Mouse (Mus musculus): Measurements from ENCODE around the gene Gpc5. TPM values are rescaled to one million over a fixed set of nuclear protein-coding genes. Genes with fewer than 3 reads are reported as not detected.

The Gpc5 gene
- polyA plus RNA-seq, 1 experiment from 2014 or later = 2.1 TPM

GRCm38 (mm10) chr14:115616305-115616704 is 524.3 kb downstream of the Gpc5 start:
- H3K27ac ChIP-seq (replicated peaks) = no peak overlapping the region
- no peak overlapping the region for H3K4me2 ChIP-seq (replicated peaks)
- H3K36me3 ChIP-seq = no peaks in the 10 kb centered on the region
- no peak for ATAC-seq (replicated peaks)
- H3K4me1 ChIP-seq = 0 out of 2 replicates have a peak, but pooled peaks cover 2% of the 10 kb centered on the region
- WGBS = 49% methylated on average over 2 of the region's 2 CpGs
- no peaks in the 10 kb centered on the region for H3K27me3 ChIP-seq
- H3K9ac ChIP-seq (replicated peaks) = no peak overlapping the region
- H3K9me3 ChIP-seq = no peaks in the 10 kb centered on the region
- no peak overlapping the region for H3K4me3 ChIP-seq

DNA sequence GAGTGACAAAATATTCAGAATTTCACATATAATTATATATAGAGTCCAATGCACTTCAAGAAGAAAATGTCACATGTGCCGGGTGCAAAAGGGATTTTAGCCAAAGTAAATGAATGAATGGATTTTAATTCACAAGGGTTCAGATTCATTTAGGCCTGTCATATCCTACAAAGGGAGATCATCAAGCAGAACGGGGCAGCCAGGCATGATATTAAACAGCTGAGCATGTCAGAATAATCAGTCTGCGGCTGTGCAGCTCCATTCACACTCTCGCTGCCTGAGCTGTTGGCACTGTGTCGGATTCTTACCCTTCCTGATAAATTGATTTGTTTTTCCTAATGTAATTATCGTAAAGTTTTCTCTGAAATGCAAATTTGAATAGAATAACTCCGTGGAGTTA is 524.8 kb downstream of the Gpc5 start:
- no peak overlapping the region for H3K4me2 ChIP-seq (replicated peaks)
- 0 out of 2 replicates have a peak, but pooled peaks cover 2% of the 10 kb centered on the region for H3K4me1 ChIP-seq
- H3K9me3 ChIP-seq = no peaks in the 10 kb centered on the region
- peak; percentile 91 for ATAC-seq (replicated peaks)
- no peaks in the 10 kb centered on the region for H3K27me3 ChIP-seq
- WGBS = 21% methylated on average over 7 of the region's 7 CpGs
- H3K27ac ChIP-seq (replicated peaks) = no peak overlapping the region
- H3K4me3 ChIP-seq = no peak overlapping the region
- H3K36me3 ChIP-seq = no peaks in the 10 kb centered on the region
- H3K9ac ChIP-seq (replicated peaks) = no peak overlapping the region

DNA sequence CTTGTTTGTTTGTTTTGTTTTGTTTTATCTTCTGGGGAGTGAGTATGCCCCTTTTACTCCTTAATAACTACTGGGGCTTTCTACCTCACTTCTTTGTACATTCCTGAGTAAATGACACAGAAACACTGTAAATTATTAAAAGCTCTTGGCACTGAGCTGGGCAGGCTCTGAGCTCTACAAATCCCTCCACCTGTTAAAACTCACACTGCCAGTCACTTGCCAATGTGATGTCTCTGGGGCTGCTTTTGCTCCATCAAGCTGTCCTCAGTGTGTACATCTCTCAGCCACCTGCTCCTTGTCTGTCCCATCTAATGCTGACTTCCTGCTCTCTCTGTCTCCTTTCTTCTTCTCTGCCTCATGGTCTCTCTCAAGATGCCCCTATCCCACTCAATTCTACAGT is 528.5 kb downstream of the Gpc5 start:
- Histone ChIP-seq H3K9me3 (no peaks in the 10 kb centered on the region), H3K9ac (replicated peaks) (no peak overlapping the region), H3K4me1 (0 out of 2 replicates have a peak, but pooled peaks cover 2% of the 10 kb centered on the region), H3K27ac (replicated peaks) (no peak overlapping the region), H3K4me2 (replicated peaks) (no peak overlapping the region), H3K4me3 (no peak overlapping the region), H3K27me3 (no peaks in the 10 kb centered on the region), H3K36me3 (no peaks in the 10 kb centered on the region)
- no peak for ATAC-seq (replicated peaks)

GRCm38 (mm10) chr14:115631160-115631898 is 539.3 kb downstream of the Gpc5 start:
- Histone ChIP-seq H3K9me3 (no peaks in the 10 kb centered on the region), H3K4me1 (no peaks in the 10 kb centered on the region), H3K36me3 (no peaks in the 10 kb centered on the region), H3K4me2 (replicated peaks) (no peak overlapping the region), H3K4me3 (no peak overlapping the region), H3K9ac (replicated peaks) (no peak overlapping the region), H3K27ac (replicated peaks) (no peak overlapping the region), H3K27me3 (no peaks in the 10 kb centered on the region)
- no peak for ATAC-seq (replicated peaks)
- WGBS = 68% methylated on average over 7 of the region's 7 CpGs

DNA sequence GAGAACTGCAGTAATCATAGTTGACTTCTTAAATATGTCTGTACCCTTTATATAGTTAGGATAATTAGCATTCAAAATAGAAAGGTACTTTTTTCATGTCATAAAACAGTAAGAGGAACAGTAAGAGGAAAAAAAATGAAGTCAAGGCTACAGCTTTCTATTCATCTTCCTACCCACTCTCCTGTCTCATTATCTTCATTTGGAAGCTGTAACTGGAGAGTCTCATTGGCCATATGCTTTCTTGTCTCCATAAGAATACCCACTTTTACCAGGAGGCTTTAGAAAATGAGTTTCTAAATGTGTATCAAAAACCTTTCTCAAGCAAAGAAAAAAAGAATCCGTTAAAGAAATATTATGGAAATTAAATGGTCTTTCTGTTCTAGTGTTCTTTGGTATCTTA is 541.3 kb downstream of the Gpc5 start:
- H3K4me2 ChIP-seq (replicated peaks) = no peak overlapping the region
- no peaks in the 10 kb centered on the region for H3K27me3 ChIP-seq
- H3K4me1 ChIP-seq = no peaks in the 10 kb centered on the region
- no peak overlapping the region for H3K4me3 ChIP-seq
- 84% methylated on average over 1 of the region's 1 CpGs for WGBS
- no peak overlapping the region for H3K27ac ChIP-seq (replicated peaks)
- H3K9ac ChIP-seq (replicated peaks) = no peak overlapping the region
- H3K36me3 ChIP-seq = no peaks in the 10 kb centered on the region
- no peaks in the 10 kb centered on the region for H3K9me3 ChIP-seq
- ATAC-seq (replicated peaks) = no peak

- H3K4me2 ChIP-seq (replicated peaks) = no peak overlapping the region
- H3K4me1 ChIP-seq = no peaks in the 10 kb centered on the region
- H3K9me3 ChIP-seq = no peaks in the 10 kb centered on the region
- H3K4me3 ChIP-seq = no peak overlapping the region
- no peaks in the 10 kb centered on the region for H3K27me3 ChIP-seq
- H3K9ac ChIP-seq (replicated peaks) = no peak overlapping the region
- H3K36me3 ChIP-seq = no peaks in the 10 kb centered on the region
- H3K27ac ChIP-seq (replicated peaks) = no peak overlapping the region
- ATAC-seq (replicated peaks) = no peak
- WGBS = 71% methylated on average over 2 of the region's 2 CpGs
These were observed 587.9 kb downstream of the Gpc5 start for GRCm38 (mm10) chr14:115679875-115680274.

DNA sequence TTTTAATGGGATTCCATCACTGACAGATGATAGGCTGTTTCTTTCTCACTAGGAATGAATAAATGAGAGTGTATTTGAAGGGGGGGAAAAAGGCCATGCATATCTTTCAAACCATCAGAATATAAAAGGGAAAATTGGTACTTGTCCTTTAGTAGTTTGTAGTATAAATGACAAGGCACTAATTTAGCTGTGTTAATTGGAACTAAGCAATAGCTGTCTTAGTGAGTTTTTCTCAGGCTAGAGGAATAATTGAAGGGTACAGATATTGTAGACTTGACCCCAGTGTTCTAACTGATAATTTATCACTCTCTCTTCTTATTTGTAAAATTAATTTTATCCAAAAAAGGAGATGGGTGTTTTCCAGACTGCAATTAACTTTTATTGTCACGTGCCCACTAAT is 654.0 kb downstream of the Gpc5 start:
- H3K36me3 ChIP-seq = no peaks in the 10 kb centered on the region
- ATAC-seq (replicated peaks) = peak; percentile 67
- no peaks in the 10 kb centered on the region for H3K4me1 ChIP-seq
- no peak overlapping the region for H3K4me2 ChIP-seq (replicated peaks)
- H3K27me3 ChIP-seq = no peaks in the 10 kb centered on the region
- H3K9ac ChIP-seq (replicated peaks) = no peak overlapping the region
- H3K4me3 ChIP-seq = no peak overlapping the region
- no peaks in the 10 kb centered on the region for H3K9me3 ChIP-seq
- H3K27ac ChIP-seq (replicated peaks) = no peak overlapping the region
- WGBS = 39% methylated on average over 1 of the region's 1 CpGs

- no peaks in the 10 kb centered on the region for H3K36me3 ChIP-seq
- H3K4me1 ChIP-seq = no peaks in the 10 kb centered on the region
- no peaks in the 10 kb centered on the region for H3K27me3 ChIP-seq
- peak; percentile 89 for ATAC-seq (replicated peaks)
- H3K9me3 ChIP-seq = no peaks in the 10 kb centered on the region
- H3K4me3 ChIP-seq = no peak overlapping the region
- H3K4me2 ChIP-seq (replicated peaks) = no peak overlapping the region
- H3K27ac ChIP-seq (replicated peaks) = no peak overlapping the region
- WGBS = 48% methylated on average over 5 of the region's 5 CpGs
- no peak overlapping the region for H3K9ac ChIP-seq (replicated peaks)
These were observed 668.2 kb downstream of the Gpc5 start for GRCm38 (mm10) chr14:115760241-115760640.

DNA sequence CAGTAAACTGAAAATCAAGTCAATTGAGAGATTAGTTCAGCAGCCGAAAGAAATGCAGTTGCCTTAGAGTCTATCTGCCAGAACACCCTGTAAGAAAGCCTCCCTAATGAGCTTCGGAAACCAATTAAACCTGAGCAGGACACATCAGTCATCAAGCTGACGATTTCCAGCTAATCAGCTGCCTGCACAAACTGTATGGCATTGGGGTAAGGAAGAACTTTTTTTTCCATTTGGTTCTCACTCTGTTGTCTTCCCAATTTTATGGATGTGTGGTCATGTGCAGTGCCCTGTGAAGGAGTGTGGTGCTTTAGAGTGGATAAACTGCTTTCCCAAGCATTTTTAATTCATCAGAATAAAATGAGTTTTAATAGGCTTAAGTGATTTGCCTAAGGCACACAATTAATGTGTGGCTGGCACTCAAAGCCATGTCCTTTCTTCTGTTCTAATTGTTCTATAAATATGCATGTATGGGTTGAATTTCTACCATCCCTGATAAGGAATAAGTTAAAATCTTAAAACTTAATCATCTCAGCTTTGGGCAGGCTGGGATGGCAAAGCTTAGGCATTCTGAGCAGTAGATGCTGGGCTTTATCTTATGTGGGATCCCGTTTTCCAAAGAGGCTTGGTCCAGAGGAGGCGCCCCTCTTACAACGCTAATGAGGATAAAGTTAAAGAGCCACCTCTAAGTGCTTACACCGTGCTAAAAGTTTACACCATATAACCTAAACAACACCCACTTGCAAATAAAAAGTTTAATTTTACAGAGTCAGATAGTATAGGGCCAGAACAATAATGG is 687.6 kb downstream of the Gpc5 start:
- Histone ChIP-seq H3K36me3 (no peaks in the 10 kb centered on the region), H3K4me3 (no peak overlapping the region), H3K4me1 (peaks cover 10% of the 10 kb centered on the region), H3K27me3 (no peaks in the 10 kb centered on the region), H3K9me3 (no peaks in the 10 kb centered on the region), H3K4me2 (replicated peaks) (no peak overlapping the region), H3K27ac (replicated peaks) (peak overlapping the region; percentile 52), H3K9ac (replicated peaks) (no peak overlapping the region)
- ATAC-seq (replicated peaks) = peak; percentile 99
- 8% methylated on average over 7 of the region's 7 CpGs for WGBS

GRCm38 (mm10) chr14:115804751-115805150 is 712.7 kb downstream of the Gpc5 start:
- Histone ChIP-seq H3K4me2 (replicated peaks) (no peak overlapping the region), H3K36me3 (no peaks in the 10 kb centered on the region), H3K9ac (replicated peaks) (no peak overlapping the region), H3K4me1 (peaks cover 4% of the 10 kb centered on the region; the same call in 1 of the 2 replicates), H3K4me3 (no peak overlapping the region), H3K9me3 (no peaks in the 10 kb centered on the region), H3K27ac (replicated peaks) (no peak overlapping the region), H3K27me3 (no peaks in the 10 kb centered on the region)
- WGBS = 6% methylated on average over 2 of the region's 2 CpGs
- ATAC-seq (replicated peaks) = no peak

- WGBS = 23% methylated on average over 1 of the region's 1 CpGs
- H3K4me2 ChIP-seq (replicated peaks) = no peak overlapping the region
- no peak overlapping the region for H3K4me3 ChIP-seq
- no peaks in the 10 kb centered on the region for H3K9me3 ChIP-seq
- H3K27ac ChIP-seq (replicated peaks) = no peak overlapping the region
- no peaks in the 10 kb centered on the region for H3K27me3 ChIP-seq
- no peak; the same call in 1 of the 2 replicates for ATAC-seq (replicated peaks)
- H3K36me3 ChIP-seq = no peaks in the 10 kb centered on the region
- no peak overlapping the region for H3K9ac ChIP-seq (replicated peaks)
- peaks cover 15% of the 10 kb centered on the region for H3K4me1 ChIP-seq
These were observed 727.0 kb downstream of the Gpc5 start for GRCm38 (mm10) chr14:115819021-115819420.

- peaks cover 15% of the 10 kb centered on the region for H3K4me1 ChIP-seq
- no peak overlapping the region for H3K4me2 ChIP-seq (replicated peaks)
- no peaks in the 10 kb centered on the region for H3K27me3 ChIP-seq
- no peak overlapping the region for H3K27ac ChIP-seq (replicated peaks)
- 28% methylated on average over 7 of the region's 7 CpGs for WGBS
- H3K4me3 ChIP-seq = no peak overlapping the region
- H3K9me3 ChIP-seq = no peaks in the 10 kb centered on the region
- no peaks in the 10 kb centered on the region for H3K36me3 ChIP-seq
- H3K9ac ChIP-seq (replicated peaks) = no peak overlapping the region
- peak; percentile 93 for ATAC-seq (replicated peaks)
These were observed 729.6 kb downstream of the Gpc5 start for GRCm38 (mm10) chr14:115821657-115822056.
